Mouse (Mus musculus): ENCODE measurements around the gene Epb41l3. TPM values are rescaled to one million over a fixed set of nuclear protein-coding genes. Genes with fewer than 3 reads are reported as not detected.
"Not testable (repeated sequence)": the region's sequence is repeated elsewhere in the genome, so short reads cannot be mapped to it uniquely, and the experiment has no call there.

Epb41l3 gene
- total RNA-seq, 1 experiment from 2014 or later, result 3.0 TPM

DNA sequence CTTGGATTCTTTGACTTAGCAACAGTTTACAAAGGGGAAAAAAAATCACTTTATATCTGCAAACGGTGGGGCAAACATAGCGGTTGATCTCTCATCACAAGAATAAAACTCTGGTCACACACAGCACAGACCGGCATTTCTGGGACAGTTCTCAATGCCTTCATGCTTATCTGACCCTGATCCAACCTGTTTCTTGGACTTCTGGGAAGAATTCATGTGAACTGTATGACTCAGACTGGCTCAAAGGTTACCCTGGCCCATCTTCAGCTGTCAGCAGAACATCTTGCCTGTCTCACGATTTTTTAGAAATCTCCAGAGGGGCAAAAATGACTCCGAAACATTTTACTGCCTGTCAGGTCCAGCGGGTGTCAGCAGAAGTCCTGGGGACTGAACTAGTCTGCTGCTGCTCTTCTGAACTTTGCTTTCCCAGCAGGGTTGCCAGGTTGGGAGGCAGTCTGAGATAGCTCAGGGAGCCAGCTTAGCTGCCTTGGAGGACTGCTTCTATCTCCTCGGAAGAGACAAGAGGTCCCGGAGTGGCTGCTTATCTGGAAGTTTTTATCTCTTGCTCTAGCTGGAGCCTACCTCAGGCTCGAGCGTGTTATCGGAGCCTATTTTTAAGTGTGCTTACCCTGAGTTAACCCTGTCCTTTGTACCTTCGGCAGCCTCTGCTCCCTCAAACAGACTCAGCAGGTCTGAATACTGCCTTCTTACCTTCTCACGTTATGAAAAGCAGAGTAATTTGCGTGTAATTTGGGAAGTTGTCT, 29.7 kb downstream of the Epb41l3 start:
- no peak for ATAC-seq (replicated peaks; ENCODE audit: insufficient number of reproducible peaks, low FRiP score, low TSS enrichment, poor library complexity, severe bottlenecking)

DNA sequence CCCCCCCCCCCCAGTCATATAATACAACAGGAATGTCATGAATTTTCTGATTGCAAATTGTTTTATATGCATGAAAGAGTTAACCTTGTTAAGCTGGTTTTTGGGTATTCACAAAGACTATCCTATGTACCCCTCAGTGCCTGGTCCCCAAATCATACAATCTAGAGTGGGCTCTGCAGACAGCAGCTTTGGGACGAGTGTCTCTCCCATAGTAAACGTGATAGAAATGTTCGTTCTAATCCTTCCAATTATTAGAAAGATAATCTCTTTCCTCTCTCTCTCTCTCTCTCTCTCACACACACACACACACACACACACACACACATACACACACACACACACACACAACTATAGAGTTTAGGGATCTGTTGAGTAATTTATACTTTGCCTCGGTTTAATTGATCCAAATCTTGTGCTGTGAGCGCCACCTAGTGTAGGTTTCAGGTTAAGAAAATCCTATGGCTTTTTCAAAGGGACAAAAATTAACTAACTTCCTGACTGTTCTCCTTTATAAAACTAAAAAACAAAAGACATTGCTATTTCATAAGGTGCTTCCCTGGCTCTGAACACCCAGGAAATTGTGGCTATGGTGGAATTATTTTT, 30.4 kb downstream of the Epb41l3 start:
- ATAC-seq (replicated peaks; ENCODE audit: insufficient number of reproducible peaks, low FRiP score, low TSS enrichment, poor library complexity, severe bottlenecking), result no peak

DNA sequence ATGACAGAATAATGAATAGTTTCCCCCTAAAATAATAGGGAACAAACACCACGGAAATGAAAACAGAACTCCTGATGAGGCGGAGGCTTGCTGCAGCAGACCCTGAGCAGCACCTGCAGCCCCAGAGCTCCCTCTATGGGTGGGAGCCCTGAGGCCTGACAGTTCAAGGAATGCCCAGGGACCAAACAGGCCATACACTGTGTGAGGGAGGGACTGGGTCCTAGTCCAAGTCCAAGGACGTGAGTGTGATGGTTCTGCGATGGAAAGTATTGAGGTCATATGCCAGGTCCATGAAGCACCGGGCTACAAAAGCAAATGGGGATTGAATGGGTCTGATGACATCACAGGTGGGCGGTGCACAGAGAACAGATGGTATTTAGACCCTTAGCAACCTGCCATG, 33.7 kb downstream of the Epb41l3 start:
- ATAC-seq (replicated peaks; ENCODE audit: insufficient number of reproducible peaks, low FRiP score, low TSS enrichment, poor library complexity, severe bottlenecking), result no peak

DNA sequence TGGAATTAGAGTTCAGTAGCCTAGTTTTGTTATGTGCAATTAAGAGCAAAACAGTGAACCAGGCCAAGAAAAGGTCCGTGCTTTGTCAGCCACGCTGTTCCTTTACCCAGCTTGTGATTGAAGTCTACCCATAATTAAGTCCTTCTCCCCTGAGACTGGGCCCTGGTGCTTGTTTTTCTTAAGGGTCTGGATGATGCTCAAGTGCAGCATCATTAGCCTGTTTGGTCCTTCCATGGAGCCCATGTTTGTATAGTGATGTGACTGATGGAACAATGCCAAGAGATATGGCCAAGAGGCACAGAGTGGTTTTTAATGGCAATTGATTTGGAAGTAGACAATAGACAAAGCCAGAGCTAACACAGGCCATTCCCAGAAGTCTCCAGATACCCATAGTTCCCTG, 36.7 kb downstream of the Epb41l3 start:
- ATAC-seq (replicated peaks; ENCODE audit: insufficient number of reproducible peaks, low FRiP score, low TSS enrichment, poor library complexity, severe bottlenecking), result no peak

DNA sequence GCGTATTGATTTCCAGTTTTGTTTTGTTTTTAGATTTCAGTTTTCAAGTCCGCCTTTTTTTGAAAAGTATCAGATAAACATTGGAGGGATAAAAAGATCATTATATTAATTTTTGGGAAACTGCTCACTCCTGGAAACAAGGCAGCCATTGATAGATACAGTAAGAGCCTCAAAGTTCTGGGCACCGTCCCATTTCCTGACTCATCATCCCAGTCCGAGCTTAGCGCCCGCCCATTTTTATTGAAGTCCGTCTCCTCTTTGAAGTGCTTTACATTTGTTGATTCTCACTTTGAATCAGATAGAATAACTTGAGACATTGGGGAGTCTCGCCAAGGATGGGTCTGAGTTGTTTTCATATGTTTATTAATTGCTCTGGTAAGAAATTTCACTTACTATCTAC, 43.7 kb downstream of the Epb41l3 start:
- ATAC-seq (replicated peaks; ENCODE audit: insufficient number of reproducible peaks, low FRiP score, low TSS enrichment, poor library complexity, severe bottlenecking), result no peak

DNA sequence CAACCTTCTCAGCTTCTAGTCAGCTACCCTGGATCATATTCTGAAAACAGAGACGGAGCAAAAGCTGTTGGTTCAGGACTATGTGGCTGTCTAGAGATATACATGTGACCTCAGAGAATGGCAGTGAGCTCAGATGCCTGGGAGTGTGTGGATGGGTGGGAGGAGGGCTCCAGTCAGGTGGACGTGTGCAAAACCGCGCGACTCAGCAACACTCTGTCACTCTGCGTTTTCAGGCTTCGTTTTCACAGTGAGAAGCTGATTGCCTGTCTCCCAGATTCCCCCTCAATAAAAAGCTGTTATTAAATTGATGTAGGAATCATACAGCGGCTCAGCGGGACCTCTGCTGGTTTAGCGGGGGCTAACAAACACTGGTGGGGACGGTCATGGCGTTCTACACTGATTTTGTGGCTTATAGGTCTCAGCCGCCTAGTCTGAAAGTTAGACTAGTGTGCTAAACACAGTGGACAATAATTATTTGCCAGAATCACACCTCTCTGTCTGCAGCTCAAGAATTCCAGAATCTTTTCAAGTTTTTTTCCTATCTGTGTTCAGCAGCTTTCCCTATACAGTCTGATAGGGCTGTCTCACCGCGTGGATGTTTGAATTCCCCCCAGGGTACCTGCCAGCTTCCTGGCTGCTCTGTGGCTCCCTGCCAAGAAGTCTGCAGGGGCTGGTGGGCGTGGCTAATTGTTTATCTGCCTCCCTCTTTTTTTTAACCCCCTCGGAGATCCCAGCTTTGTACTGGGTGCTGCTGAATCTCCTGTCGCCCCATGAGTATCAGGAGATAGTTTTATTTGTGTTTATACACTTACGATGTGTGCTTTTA, 45.3 kb downstream of the Epb41l3 start:
- ATAC-seq (replicated peaks; ENCODE audit: insufficient number of reproducible peaks, low FRiP score, low TSS enrichment, poor library complexity, severe bottlenecking), result no peak

DNA sequence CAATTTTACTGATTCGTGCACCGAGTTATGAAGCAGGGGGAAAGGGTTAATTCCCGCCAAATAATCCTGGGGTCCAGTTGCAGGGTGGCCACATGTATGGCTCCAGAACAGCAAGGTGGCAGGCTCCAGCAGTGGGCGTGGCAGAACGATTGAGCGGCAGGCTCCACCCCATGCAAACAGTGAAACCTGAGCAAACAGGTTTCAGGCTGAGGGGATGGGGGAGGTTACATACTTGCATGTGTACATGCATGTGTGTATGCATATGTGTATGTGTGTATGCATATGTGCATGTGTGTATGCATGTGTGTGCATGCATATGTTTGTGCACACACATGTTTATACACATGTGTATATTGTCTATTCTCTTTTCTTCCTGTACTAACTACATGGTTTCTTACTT, 46.9 kb downstream of the Epb41l3 start:
- ATAC-seq (replicated peaks; ENCODE audit: insufficient number of reproducible peaks, low FRiP score, low TSS enrichment, poor library complexity, severe bottlenecking), result not testable (repeated sequence)

DNA sequence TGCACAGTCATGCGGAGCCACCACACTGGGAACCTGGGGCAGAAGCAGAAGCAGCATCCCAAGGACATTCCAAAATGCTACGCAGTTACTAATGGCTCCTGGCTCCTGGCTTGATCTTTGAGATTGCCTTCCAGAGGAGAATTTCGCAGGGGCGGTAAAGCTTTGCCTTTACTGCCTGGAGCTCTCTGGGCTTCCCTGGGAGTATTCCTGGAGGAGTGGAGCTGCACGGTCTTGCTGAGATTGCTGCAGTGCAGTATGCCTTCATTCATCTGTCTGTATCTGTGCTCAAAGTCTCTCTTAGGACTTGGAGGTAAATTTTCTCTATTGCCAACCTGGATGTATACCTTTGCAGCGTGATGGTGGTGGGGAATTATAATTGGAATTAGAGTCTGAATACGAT, 52.0 kb downstream of the Epb41l3 start:
- no peak for ATAC-seq (replicated peaks; ENCODE audit: insufficient number of reproducible peaks, low FRiP score, low TSS enrichment, poor library complexity, severe bottlenecking)

DNA sequence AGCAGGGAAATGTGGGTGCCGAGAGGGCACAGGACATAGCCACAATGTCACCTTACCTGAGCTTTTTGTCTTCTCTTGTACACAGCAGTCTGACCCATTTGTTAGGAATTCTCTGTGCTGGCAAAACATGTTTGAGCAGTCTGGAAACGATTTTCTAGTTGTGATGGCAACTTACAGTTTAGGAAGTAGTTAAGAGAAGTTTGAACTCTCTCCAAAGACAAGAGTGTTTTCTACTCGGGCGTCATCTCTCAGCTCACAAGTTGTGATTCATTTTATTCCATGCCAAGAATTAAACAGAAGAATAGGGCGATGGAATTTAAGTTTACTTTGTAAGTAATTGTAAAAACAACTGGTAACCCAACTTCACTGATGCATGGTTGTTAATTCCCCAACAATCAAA, 52.5 kb downstream of the Epb41l3 start:
- no peak for ATAC-seq (replicated peaks; ENCODE audit: insufficient number of reproducible peaks, low FRiP score, low TSS enrichment, poor library complexity, severe bottlenecking)

DNA sequence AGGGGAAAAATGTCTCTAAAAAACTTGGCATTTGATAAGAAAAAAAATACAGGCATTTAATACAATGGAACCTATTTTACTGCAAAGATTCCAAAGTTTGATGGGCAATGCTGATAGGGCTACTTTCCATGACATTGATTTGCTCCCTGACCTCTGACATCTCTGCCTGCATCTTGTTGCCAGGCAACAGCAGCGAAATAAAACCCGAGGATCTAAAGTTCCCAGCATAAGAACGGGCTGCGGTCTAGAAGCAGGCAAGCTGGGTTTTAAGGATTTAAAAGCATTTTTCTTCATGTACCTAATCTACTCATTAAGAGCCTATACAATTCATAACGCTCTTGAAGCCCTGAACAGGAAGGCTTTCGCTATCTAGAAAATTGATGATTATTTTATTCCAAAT, 54.0 kb downstream of the Epb41l3 start:
- ATAC-seq (replicated peaks; ENCODE audit: insufficient number of reproducible peaks, low FRiP score, low TSS enrichment, poor library complexity, severe bottlenecking), result no peak

DNA sequence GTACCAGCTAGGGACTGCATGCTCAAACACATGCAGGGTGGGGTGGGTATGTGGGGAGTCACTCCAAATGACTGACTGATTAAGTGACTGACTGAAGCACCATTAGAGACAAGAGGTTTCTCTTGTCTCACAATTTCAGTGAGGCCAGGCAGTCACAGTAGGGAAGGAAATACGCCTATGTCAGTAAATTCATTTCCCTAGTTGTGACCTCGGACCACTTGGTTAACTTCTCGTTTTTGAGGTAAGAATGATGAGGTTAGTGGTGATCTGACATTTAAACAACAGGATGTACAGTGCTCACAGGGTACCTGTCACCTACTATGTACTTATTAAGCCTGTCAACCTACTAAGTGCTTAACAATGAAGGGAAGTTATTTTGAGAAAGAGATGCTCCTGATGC, 67.5 kb downstream of the Epb41l3 start:
- ATAC-seq (replicated peaks; ENCODE audit: insufficient number of reproducible peaks, low FRiP score, low TSS enrichment, poor library complexity, severe bottlenecking), result no peak

DNA sequence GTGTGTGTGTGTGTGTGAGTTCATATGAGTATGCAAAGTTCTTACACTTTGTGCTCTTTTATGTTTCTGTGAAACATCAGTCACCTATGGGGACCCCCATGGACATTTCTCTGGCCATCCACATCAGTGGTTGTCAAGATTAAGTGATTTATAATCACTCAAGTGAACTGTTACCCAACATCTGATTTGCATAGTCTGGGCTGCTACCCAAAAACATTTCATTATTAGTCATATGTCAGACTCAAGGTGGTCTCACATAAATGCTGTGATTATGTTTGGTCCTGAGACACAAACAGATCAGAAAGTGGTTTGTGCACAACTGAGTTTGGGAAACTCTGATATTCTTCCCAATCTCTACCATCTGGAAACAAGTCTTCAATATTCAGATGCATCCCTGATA, 75.3 kb downstream of the Epb41l3 start:
- no peak for ATAC-seq (replicated peaks; ENCODE audit: insufficient number of reproducible peaks, low FRiP score, low TSS enrichment, poor library complexity, severe bottlenecking)

DNA sequence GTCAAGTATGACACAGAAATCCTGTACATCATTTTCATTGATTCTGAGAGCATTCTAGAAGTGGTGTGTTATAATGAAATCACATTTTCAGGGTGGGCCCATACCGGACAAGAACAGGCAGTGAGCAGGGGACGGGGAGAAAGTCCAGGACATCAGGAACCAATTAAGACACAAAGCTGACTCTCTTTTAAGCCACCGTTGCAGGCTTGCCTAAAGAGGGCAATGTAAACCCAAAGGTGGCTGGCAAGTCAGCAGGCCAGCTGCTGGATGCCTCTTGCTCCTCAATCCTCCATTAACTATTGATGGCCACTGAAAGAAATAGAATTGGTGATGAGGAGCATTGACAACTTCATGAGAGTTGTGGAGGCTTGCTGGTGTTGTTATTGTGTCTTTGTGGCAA, 75.8 kb downstream of the Epb41l3 start:
- no peak for ATAC-seq (replicated peaks; ENCODE audit: insufficient number of reproducible peaks, low FRiP score, low TSS enrichment, poor library complexity, severe bottlenecking)

DNA sequence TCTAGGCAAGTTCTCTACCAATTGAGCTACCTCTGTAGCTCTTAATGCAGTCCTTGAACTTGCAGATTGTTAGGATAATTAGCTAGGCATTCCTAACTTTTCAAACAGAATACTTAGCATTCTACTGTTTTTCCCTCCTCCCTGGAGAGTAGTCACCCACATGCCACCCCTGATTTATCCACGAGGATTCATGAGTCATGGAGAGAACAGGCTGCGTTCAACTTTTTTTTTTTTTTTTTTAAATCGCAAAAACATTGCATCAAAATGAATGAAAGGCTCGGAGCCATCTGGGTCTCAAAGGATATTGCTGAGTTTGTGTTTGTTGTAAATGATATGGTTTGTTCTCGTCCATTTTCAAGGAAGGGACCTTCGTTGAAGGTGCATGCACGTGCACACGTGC, 79.6 kb downstream of the Epb41l3 start:
- ATAC-seq (replicated peaks; ENCODE audit: insufficient number of reproducible peaks, low FRiP score, low TSS enrichment, poor library complexity, severe bottlenecking), result no peak

DNA sequence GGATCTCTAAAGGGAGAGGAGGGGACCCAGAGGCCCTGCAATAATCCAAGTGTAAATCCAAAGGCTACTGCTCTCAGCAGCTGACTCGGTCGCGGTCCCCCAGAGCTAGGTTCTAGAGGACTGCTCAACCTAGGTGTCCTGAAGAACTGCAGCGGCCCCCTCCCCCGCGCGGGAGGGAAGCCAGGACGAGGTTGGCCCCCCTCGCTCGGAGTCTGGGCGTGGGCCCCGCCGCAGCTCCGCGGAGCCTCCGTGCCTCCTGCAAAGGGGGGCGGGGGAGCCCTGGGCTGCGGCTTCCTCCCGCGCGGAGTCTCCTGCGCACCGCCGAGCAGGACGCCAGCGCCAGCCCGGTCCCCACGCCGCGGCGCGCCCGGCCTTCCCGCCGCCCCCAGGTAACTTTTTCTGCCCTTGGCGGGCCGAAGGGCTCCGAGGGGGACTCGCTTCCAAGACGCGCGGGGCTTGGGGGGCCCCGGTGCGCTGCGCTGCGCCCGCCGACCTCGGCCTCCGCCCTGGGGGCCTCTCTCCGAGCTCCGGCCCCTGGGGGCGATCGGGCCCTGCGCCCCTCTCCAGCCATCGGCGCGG, 81.1 kb downstream of the Epb41l3 start:
- no peak for ATAC-seq (replicated peaks; ENCODE audit: insufficient number of reproducible peaks, low FRiP score, low TSS enrichment, poor library complexity, severe bottlenecking)

DNA sequence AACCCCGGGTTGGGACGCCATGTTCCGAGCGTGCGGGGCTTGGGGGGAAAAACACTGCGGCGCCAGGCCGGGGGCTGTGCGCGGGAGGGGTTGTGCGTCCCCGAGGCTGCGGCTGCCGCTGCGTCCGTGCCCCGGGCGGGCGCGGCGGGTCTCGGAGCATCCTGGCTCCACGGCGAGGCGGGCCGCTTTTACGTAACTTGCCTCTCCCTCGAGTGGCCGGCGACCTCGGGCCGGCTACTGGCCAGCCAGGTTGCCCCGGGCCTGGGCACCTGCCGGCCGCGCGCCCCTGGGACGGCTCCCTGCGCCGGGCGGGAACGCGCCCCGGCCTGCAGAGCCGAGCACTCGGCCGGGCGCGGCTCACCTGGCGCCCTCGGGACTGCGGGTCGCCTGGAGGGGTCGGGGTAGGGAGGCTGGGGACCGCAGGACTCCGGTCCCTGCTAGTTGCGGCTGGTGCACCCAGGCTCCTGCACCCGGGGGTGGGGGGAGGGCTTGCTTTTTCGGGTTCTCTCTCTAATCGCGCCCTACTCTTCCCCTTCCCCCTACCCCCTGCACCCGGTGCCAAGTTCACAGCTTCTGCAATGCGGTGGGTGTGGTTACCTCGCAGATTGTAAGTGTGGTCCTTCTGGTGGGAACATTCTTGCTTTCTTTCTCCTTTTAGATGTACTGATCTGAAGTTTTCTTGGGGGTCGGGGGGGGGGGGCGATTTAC, 81.8 kb downstream of the Epb41l3 start:
- no peak for ATAC-seq (replicated peaks; ENCODE audit: insufficient number of reproducible peaks, low FRiP score, low TSS enrichment, poor library complexity, severe bottlenecking)

DNA sequence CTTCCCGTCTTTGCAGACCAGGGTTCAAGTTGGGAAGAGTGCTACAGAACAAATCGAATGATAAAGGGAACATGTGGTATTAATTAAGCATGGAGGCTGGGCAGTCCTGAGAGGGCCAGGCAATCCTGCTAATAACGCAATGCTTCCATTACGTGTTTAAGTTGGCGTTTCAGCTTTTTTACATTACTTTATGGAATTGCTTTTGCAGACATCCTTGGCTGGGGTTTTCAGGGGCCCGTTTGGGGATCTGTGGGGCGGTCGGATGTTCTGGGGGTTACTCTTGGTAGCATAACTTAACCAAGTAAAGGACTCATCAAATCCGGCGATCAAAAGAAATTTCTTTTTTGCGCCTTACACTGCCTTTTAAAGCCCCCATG, 82.3 kb downstream of the Epb41l3 start:
- ATAC-seq (replicated peaks; ENCODE audit: insufficient number of reproducible peaks, low FRiP score, low TSS enrichment, poor library complexity, severe bottlenecking), result no peak

DNA sequence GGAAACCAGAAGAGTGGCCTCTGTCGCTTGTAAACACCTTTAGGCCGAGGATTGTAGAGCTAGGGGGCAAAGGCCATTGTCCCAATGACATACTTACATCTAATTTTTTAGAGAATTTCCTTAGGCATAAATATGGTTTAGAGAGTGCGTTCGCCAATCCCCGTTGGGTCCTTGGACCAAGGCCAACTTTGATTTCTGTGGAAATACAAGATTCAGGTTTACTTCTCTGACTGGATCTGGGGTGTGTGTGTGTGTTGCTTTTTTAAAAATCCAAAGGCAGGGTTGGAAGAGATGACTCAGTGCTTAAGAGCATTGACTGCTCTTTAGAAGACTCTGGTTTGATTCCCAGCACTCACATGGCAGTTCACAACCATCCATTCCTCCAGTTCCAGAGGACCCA, 83.2 kb downstream of the Epb41l3 start:
- ATAC-seq (replicated peaks; ENCODE audit: insufficient number of reproducible peaks, low FRiP score, low TSS enrichment, poor library complexity, severe bottlenecking), result no peak

DNA sequence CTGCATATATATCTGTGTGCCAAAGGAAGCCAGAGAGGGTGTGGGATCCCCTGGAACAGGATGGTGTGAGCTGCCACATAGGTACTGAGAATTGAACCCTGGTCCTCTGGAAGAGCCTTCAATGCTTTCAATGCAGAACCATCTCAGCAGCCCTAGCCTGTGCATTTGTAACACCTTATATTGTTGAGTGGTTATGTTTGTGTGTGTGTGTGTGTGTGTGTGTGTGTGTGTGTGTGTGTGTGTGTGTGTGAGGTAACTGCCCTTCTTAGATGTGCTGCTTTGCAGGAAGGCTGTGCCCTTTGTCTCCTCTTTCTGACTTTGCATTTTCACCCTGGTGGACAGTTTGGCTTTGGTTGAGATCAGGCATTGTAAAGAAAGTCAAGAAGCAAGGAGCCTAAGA, 87.2 kb downstream of the Epb41l3 start:
- no peak for ATAC-seq (replicated peaks; ENCODE audit: insufficient number of reproducible peaks, low FRiP score, low TSS enrichment, poor library complexity, severe bottlenecking)

Measured in monocyte, adult 5-6 weeks (primary cell).